Mouse (Mus musculus) C2C12 (cell line): Measurements from ENCODE around the gene Eif4g1. TPM values are rescaled to one million over a fixed set of nuclear protein-coding genes. Genes with fewer than 3 reads are reported as not detected.

Experiments used
- H3K27me3 ChIP-seq: one replicate; pipeline ENCODE4 v1.6.1; 2011; ENCODE audit not compliant: control insufficient read depth, insufficient read depth, insufficient read length
- H3K36me3 ChIP-seq: one replicate; pipeline ENCODE4 v1.6.1; 2011; ENCODE audit not compliant: control insufficient read depth, insufficient read depth
- H3K4me3 ChIP-seq: one replicate; pipeline ENCODE4 v1.5.1; 2011; ENCODE audit warnings: mild to moderate bottlenecking, control low read depth; ENCODE audit not compliant: poor library complexity, insufficient read depth, severe bottlenecking
- H3K79me2 ChIP-seq: one replicate; pipeline ENCODE4 v1.6.1; 2011; ENCODE audit not compliant: control insufficient read depth, insufficient read depth
- H3K79me3 ChIP-seq: one replicate; pipeline ENCODE4 v1.6.1; 2011; ENCODE audit warnings: low read depth, control low read depth
- H3ac ChIP-seq: one replicate; pipeline ENCODE3; 2011; ENCODE audit warnings: low read depth; ENCODE audit not compliant: control insufficient read depth, insufficient read length
- CEBPB ChIP-seq: IDR thresholded peaks from one replicate; pipeline ENCODE4 v1.6.1; 2011; ENCODE audit warnings: low read depth, mild to moderate bottlenecking, control low read depth, moderate library complexity
- CTCF ChIP-seq: IDR thresholded peaks from one replicate; pipeline ENCODE4 v1.5.1; 2011; ENCODE audit not compliant: control insufficient read depth, insufficient read depth, insufficient read length
- FOSL1 ChIP-seq: IDR thresholded peaks from one replicate; pipeline ENCODE4 v1.8.0; 2011; ENCODE audit warnings: mild to moderate bottlenecking, low read length; ENCODE audit not compliant: poor library complexity, insufficient read depth, severe bottlenecking
- MAX ChIP-seq: IDR thresholded peaks from one replicate; pipeline ENCODE4 v1.6.1; 2011; ENCODE audit warnings: mild to moderate bottlenecking, control low read depth
- MYOD1 ChIP-seq: IDR thresholded peaks from one replicate; pipeline ENCODE4 v1.6.1; 2011; ENCODE audit warnings: low read depth; ENCODE audit not compliant: control insufficient read depth, insufficient read length
- MYOG ChIP-seq: IDR thresholded peaks from one replicate; pipeline ENCODE4 v1.6.1; 2011; ENCODE audit not compliant: control insufficient read depth, insufficient read length; ENCODE audit errors: extremely low read depth
- USF1 ChIP-seq: IDR thresholded peaks from one replicate; pipeline ENCODE4 v1.6.1; 2011; ENCODE audit warnings: low read depth, mild to moderate bottlenecking, control low read depth, moderate library complexity
- polyA plus RNA-seq: library from polyadenylated mRNA; unstranded; fragments of >200 nt; fragmentation: generic; extraction: Trizol; gene quantifications from one replicate; pipeline ENCODE4 v1.2.1, GENCODE M21; 2012; ENCODE audit warnings: missing spikeins

Eif4g1 gene
- polyA plus RNA-seq, 1 experiment = 342 TPM

- peaks cover 14% of the 10 kb centered on the region for H3K79me3 ChIP-seq
- H3K27me3 ChIP-seq = no peaks in the 10 kb centered on the region
- no peak for TF ChIP-seq MAX
- TF ChIP-seq CEBPB = no peak
- no peak for TF ChIP-seq FOSL1
- no peak for TF ChIP-seq CTCF
- no peak for TF ChIP-seq USF1
- no peak for TF ChIP-seq MYOG
- TF ChIP-seq MYOD1 = no peak
- H3K36me3 ChIP-seq = peaks cover 23% of the 10 kb centered on the region
- H3ac ChIP-seq = no peak overlapping the region
- peaks cover 21% of the 10 kb centered on the region for H3K79me2 ChIP-seq
- H3K4me3 ChIP-seq = no peak overlapping the region
Observed at GRCm38 (mm10) chr16:20722736-20723135, 54.6 kb downstream of the Eif4g1 start.

DNA sequence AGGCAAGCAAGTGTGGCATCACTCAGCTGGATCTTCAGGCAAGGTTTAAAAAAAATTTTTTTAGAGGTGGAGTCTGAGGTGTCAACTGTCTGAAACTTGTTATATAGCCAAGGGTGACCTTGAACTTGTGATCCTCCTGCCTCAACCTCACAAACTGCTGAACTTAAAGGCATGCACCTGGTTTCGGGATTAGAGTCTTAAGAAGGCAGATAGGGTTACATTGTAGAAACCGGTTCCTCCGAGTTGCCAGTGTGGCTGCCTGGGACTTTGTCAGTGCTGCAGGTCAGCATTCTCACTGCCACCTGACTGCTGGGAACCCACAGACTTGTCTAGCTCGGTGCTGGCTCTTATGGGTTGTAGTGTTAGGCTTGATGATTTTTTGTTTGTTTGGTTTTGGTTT is 55.1 kb downstream of the Eif4g1 start:
- no peak for TF ChIP-seq MYOG
- TF ChIP-seq USF1 = no peak
- no peak for TF ChIP-seq MAX
- TF ChIP-seq CTCF = no peak
- TF ChIP-seq CEBPB = no peak
- Histone ChIP-seq H3K27me3 (no peaks in the 10 kb centered on the region), H3K36me3 (peaks cover 23% of the 10 kb centered on the region), H3ac (no peak overlapping the region), H3K4me3 (no peak overlapping the region), H3K79me3 (peaks cover 12% of the 10 kb centered on the region), H3K79me2 (peaks cover 17% of the 10 kb centered on the region)

- Histone ChIP-seq H3K79me2 (peaks cover 8% of the 10 kb centered on the region), H3K4me3 (no peak overlapping the region), H3K79me3 (peaks cover 4% of the 10 kb centered on the region), H3ac (no peak overlapping the region), H3K27me3 (no peaks in the 10 kb centered on the region), H3K36me3 (peaks cover 22% of the 10 kb centered on the region)
- TF ChIP-seq MAX (no peak), CTCF (peak; percentile 92), CEBPB (peak; percentile 84), FOSL1 (no peak)
Observed at GRCm38 (mm10) chr16:20724338-20724748, 56.2 kb downstream of the Eif4g1 start.

DNA sequence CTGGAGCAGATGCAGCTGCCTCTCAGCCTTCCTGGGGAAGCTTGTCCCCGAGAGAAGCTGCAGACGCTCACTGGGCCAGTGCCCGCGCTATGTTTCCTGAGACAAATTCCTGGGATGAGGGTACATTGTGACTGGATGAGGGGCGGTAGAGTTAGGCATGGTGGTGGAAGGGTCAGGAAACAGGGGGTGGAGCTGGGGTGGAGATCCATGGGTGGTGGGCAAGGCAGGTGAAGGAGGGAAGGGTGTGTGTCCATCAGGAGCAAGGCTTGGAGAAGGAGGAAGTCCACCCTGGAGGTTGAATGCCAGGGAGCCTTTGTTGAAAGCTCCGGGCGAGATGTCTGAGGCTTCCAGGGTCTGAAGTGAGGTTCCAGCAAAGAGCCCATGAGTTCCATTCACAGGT is 57.2 kb downstream of the Eif4g1 start:
- no peak overlapping the region for H3ac ChIP-seq
- H3K36me3 ChIP-seq = peaks cover 12% of the 10 kb centered on the region

GRCm38 (mm10) chr16:20725750-20726149 is 57.6 kb downstream of the Eif4g1 start:
- H3K36me3 ChIP-seq = peaks cover 8% of the 10 kb centered on the region
- no peaks in the 10 kb centered on the region for H3K79me3 ChIP-seq
- H3K79me2 ChIP-seq = no peaks in the 10 kb centered on the region
- no peaks in the 10 kb centered on the region for H3K27me3 ChIP-seq
- no peak overlapping the region for H3K4me3 ChIP-seq
- TF ChIP-seq MYOG = no peak
- TF ChIP-seq USF1 = no peak
- TF ChIP-seq FOSL1 = no peak
- no peak for TF ChIP-seq CEBPB
- TF ChIP-seq MAX = no peak
- TF ChIP-seq CTCF = no peak
- TF ChIP-seq MYOD1 = no peak
- H3ac ChIP-seq = no peak overlapping the region

More for the DNA sequence above, 57.2 kb downstream of the Eif4g1 start:
- Histone ChIP-seq H3K79me3 (no peaks in the 10 kb centered on the region), H3K4me3 (no peak overlapping the region), H3K27me3 (no peaks in the 10 kb centered on the region), H3K79me2 (no peaks in the 10 kb centered on the region)
- TF ChIP-seq FOSL1 (no peak), USF1 (no peak), CTCF (no peak), CEBPB (no peak), MYOD1 (no peak), MYOG (no peak), MAX (no peak)

- H3K36me3 ChIP-seq = peaks cover 7% of the 10 kb centered on the region
- no peaks in the 10 kb centered on the region for H3K79me2 ChIP-seq
- no peak for TF ChIP-seq MAX
- TF ChIP-seq MYOD1 = no peak
- TF ChIP-seq CTCF = no peak
- TF ChIP-seq USF1 = no peak
- no peaks in the 10 kb centered on the region for H3K79me3 ChIP-seq
- H3ac ChIP-seq = no peak overlapping the region
- H3K4me3 ChIP-seq = no peak overlapping the region
- no peaks in the 10 kb centered on the region for H3K27me3 ChIP-seq
Observed at GRCm38 (mm10) chr16:20726384-20726783, 58.3 kb downstream of the Eif4g1 start.
